Mouse (Mus musculus): ENCODE measurements around the gene Prr12. TPM values are rescaled to one million over a fixed set of nuclear protein-coding genes. Genes with fewer than 3 reads are reported as not detected.
"Not testable (repeated sequence)": the region's sequence is repeated elsewhere in the genome, so short reads cannot be mapped to it uniquely, and the experiment has no call there.

Prr12 gene
- 17.3 and 17.9 TPM in 2 replicates for polyA plus RNA-seq (2014; fragmentation: Nextera tagmentation; extraction: Ambion mirVana)

DNA sequence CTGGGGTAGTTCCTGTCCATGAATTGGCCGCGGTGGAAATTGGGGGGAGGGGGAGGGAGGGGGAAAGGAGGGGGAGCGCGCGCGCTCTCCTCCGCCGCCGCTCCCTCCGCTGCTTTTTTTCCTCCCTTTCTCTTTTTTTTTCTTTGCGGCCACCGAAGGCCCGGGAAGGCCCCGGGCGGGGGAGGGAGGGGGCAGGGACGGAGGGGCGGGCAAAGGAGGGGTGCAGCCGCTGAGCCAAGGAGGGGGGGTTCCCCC is at the start of gene Prr12:
Prr12 (minus strand) TSS at position 20 of the 255 bp plus-strand sequence.
- WGBS: 0% methylated on average over 1 of the region's 18 CpGs
- no peak for ATAC-seq (ENCODE audit: low read depth)
- H3K27me3 ChIP-seq (ENCODE audit: control insufficient read depth, insufficient read depth, low read length): no peaks in the 10 kb centered on the region
- peak within 1 kb of the TSS; percentile 88 for H3K4me3 ChIP-seq (ENCODE audit: low read depth, low read length)
- H3K9ac ChIP-seq (replicated peaks; ENCODE audit: low read depth, low read length): peak within 1 kb of the TSS; percentile 95
- H3K27ac ChIP-seq (ENCODE audit: low read depth, low read length): peak within 1 kb of the TSS; percentile 98
- no peaks in the 10 kb centered on the region for H3K9me3 ChIP-seq (ENCODE audit: control insufficient read depth, low read length)
- H3K4me2 ChIP-seq (ENCODE audit: low read depth, low read length): peak within 1 kb of the TSS; percentile 97
- peaks cover 26% of the 10 kb centered on the region for H3K36me3 ChIP-seq (ENCODE audit: control insufficient read depth, insufficient read depth, low read length)
- H3K4me1 ChIP-seq (ENCODE audit: control insufficient read depth, insufficient read depth, low read length): peaks cover 13% of the 10 kb centered on the region

GRCm38 (mm10) chr7:45102441-45102840 is 49.8 kb upstream of the Prr12 start:
- Histone ChIP-seq H3K4me3 (ENCODE audit: low read depth, low read length) (no peak overlapping the region), H3K27ac (ENCODE audit: low read depth, low read length) (no peak overlapping the region), H3K9me3 (ENCODE audit: control insufficient read depth, low read length) (no peaks in the 10 kb centered on the region), H3K9ac (replicated peaks; ENCODE audit: low read depth, low read length) (no peak overlapping the region), H3K27me3 (ENCODE audit: control insufficient read depth, insufficient read depth, low read length) (no peaks in the 10 kb centered on the region), H3K36me3 (ENCODE audit: control insufficient read depth, insufficient read depth, low read length) (no peaks in the 10 kb centered on the region), H3K4me1 (ENCODE audit: control insufficient read depth, insufficient read depth, low read length) (no peaks in the 10 kb centered on the region), H3K4me2 (ENCODE audit: low read depth, low read length) (no peak overlapping the region)
- ATAC-seq (ENCODE audit: low read depth): no peak
- 90% methylated on average over 11 of the region's 11 CpGs for WGBS

DNA sequence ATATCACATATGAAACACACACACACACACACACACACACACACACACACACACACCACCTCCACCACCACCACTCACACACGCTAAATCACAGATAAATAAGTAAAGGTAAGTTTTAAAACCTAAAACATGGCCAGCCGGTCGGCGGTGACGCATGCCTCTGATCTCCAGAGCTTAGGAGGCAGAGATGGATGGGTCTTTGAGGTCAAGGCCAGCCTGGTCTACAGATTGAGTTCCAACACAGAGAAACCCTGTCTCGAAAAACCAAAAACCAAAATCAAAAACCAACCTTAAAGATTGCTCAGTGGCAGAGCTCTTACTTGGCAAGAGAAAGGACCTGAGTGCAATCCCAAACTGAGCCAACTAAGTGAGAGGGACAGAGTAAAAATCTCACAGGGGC is 47.4 kb upstream of the Prr12 start:
- H3K27ac ChIP-seq (ENCODE audit: low read depth, low read length): no peak overlapping the region
- no peak overlapping the region for H3K9ac ChIP-seq (replicated peaks; ENCODE audit: low read depth, low read length)
- ATAC-seq (ENCODE audit: low read depth): no peak
- no peak overlapping the region for H3K4me2 ChIP-seq (ENCODE audit: low read depth, low read length)
- no peaks in the 10 kb centered on the region for H3K36me3 ChIP-seq (ENCODE audit: control insufficient read depth, insufficient read depth, low read length)
- no peaks in the 10 kb centered on the region for H3K9me3 ChIP-seq (ENCODE audit: control insufficient read depth, low read length)
- WGBS: 93% methylated on average over 6 of the region's 6 CpGs
- no peaks in the 10 kb centered on the region for H3K27me3 ChIP-seq (ENCODE audit: control insufficient read depth, insufficient read depth, low read length)
- no peak overlapping the region for H3K4me3 ChIP-seq (ENCODE audit: low read depth, low read length)
- H3K4me1 ChIP-seq (ENCODE audit: control insufficient read depth, insufficient read depth, low read length): no peaks in the 10 kb centered on the region

GRCm38 (mm10) chr7:45098541-45099240 is 46.0 kb upstream of the Prr12 start:
- no peaks in the 10 kb centered on the region for H3K36me3 ChIP-seq (ENCODE audit: control insufficient read depth, insufficient read depth, low read length)
- H3K9ac ChIP-seq (replicated peaks; ENCODE audit: low read depth, low read length): no peak overlapping the region
- H3K4me1 ChIP-seq (ENCODE audit: control insufficient read depth, insufficient read depth, low read length): no peaks in the 10 kb centered on the region
- no peak overlapping the region for H3K4me3 ChIP-seq (ENCODE audit: low read depth, low read length)
- H3K4me2 ChIP-seq (ENCODE audit: low read depth, low read length): no peak overlapping the region
- H3K9me3 ChIP-seq (ENCODE audit: control insufficient read depth, low read length): no peaks in the 10 kb centered on the region
- no peak for ATAC-seq (ENCODE audit: low read depth)
- no peak overlapping the region for H3K27ac ChIP-seq (ENCODE audit: low read depth, low read length)
- H3K27me3 ChIP-seq (ENCODE audit: control insufficient read depth, insufficient read depth, low read length): no peaks in the 10 kb centered on the region
- 89% methylated on average over 8 of the region's 8 CpGs for WGBS

GRCm38 (mm10) chr7:45097479-45097878 is 44.8 kb upstream of the Prr12 start:
- H3K4me2 ChIP-seq (ENCODE audit: low read depth, low read length): no peak overlapping the region
- no peak overlapping the region for H3K27ac ChIP-seq (ENCODE audit: low read depth, low read length)
- no peak overlapping the region for H3K4me3 ChIP-seq (ENCODE audit: low read depth, low read length)
- H3K27me3 ChIP-seq (ENCODE audit: control insufficient read depth, insufficient read depth, low read length): no peaks in the 10 kb centered on the region
- H3K9ac ChIP-seq (replicated peaks; ENCODE audit: low read depth, low read length): no peak overlapping the region
- H3K9me3 ChIP-seq (ENCODE audit: control insufficient read depth, low read length): no peaks in the 10 kb centered on the region
- H3K36me3 ChIP-seq (ENCODE audit: control insufficient read depth, insufficient read depth, low read length): no peaks in the 10 kb centered on the region
- WGBS: 75% methylated on average over 6 of the region's 6 CpGs
- no peak for ATAC-seq (ENCODE audit: low read depth)
- H3K4me1 ChIP-seq (ENCODE audit: control insufficient read depth, insufficient read depth, low read length): no peaks in the 10 kb centered on the region

- not testable (repeated sequence) for ATAC-seq (ENCODE audit: low read depth); H3K36me3 ChIP-seq (ENCODE audit: control insufficient read depth, insufficient read depth, low read length); H3K9ac ChIP-seq (replicated peaks; ENCODE audit: low read depth, low read length); H3K4me3 ChIP-seq (ENCODE audit: low read depth, low read length); H3K27me3 ChIP-seq (ENCODE audit: control insufficient read depth, insufficient read depth, low read length); H3K4me1 ChIP-seq (ENCODE audit: control insufficient read depth, insufficient read depth, low read length); H3K4me2 ChIP-seq (ENCODE audit: low read depth, low read length); H3K9me3 ChIP-seq (ENCODE audit: control insufficient read depth, low read length); H3K27ac ChIP-seq (ENCODE audit: low read depth, low read length)
- 96% methylated on average over 14 of the region's 14 CpGs for WGBS
Observed at GRCm38 (mm10) chr7:45095965-45096364, 43.3 kb upstream of the Prr12 start.

DNA sequence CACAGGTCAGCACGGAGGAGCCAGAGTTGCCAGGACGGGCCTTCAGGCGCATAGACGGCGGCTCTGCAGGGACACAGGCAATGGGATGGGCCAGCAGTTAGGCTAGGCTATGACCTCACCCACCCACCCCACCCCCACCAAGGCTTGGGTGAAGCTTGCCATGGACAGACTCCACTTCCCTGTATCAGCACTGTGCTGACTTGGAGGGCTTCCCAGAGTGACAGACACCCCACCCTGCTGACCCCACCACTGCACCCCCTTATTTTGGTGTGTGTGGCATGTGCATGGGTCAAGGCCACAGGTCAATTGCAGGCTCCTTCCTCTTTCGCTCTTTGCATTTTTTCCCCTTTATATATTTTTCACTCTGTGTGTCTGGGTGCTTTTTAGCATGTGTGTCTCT is 42.7 kb upstream of the Prr12 start:
- ATAC-seq (ENCODE audit: low read depth): no peak
- 0 out of 2 replicates have a peak, but pooled peaks cover 4% of the 10 kb centered on the region for H3K4me1 ChIP-seq (ENCODE audit: control insufficient read depth, insufficient read depth, low read length)
- H3K36me3 ChIP-seq (ENCODE audit: control insufficient read depth, insufficient read depth, low read length): no peaks in the 10 kb centered on the region
- H3K9me3 ChIP-seq (ENCODE audit: control insufficient read depth, low read length): no peaks in the 10 kb centered on the region
- H3K4me3 ChIP-seq (ENCODE audit: low read depth, low read length): no peak overlapping the region
- WGBS: 80% methylated on average over 6 of the region's 6 CpGs
- no peaks in the 10 kb centered on the region for H3K27me3 ChIP-seq (ENCODE audit: control insufficient read depth, insufficient read depth, low read length)
- no peak overlapping the region for H3K4me2 ChIP-seq (ENCODE audit: low read depth, low read length)
- no peak overlapping the region for H3K9ac ChIP-seq (replicated peaks; ENCODE audit: low read depth, low read length)
- no peak overlapping the region for H3K27ac ChIP-seq (ENCODE audit: low read depth, low read length)

DNA sequence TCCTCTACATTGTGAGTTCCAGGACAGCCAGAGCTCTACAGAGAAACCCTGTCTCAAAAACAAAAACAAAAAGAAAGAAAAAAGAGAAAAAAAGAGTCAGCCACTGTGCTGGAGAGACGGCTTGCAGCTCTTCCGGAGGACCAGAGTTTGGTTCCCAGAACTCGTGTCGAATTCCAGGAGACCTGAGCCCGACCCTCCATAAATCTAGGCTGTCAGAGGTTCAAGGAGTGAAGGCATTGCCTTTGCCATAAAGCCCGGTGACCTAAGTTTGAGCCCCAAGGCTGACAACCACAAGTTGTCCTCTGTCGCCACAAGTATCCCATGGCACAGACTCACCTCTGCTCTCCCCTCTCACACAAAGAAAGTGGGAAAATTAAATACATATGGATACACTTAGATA is 41.4 kb upstream of the Prr12 start:
- H3K9me3 ChIP-seq (ENCODE audit: control insufficient read depth, low read length): no peaks in the 10 kb centered on the region
- 0 out of 2 replicates have a peak, but pooled peaks cover 4% of the 10 kb centered on the region for H3K4me1 ChIP-seq (ENCODE audit: control insufficient read depth, insufficient read depth, low read length)
- H3K4me3 ChIP-seq (ENCODE audit: low read depth, low read length): no peak overlapping the region
- no peaks in the 10 kb centered on the region for H3K36me3 ChIP-seq (ENCODE audit: control insufficient read depth, insufficient read depth, low read length)
- H3K9ac ChIP-seq (replicated peaks; ENCODE audit: low read depth, low read length): no peak overlapping the region
- H3K27ac ChIP-seq (ENCODE audit: low read depth, low read length): no peak overlapping the region
- H3K27me3 ChIP-seq (ENCODE audit: control insufficient read depth, insufficient read depth, low read length): no peaks in the 10 kb centered on the region
- 9% methylated on average over 7 of the region's 7 CpGs for WGBS
- ATAC-seq (ENCODE audit: low read depth): no peak
- no peak overlapping the region for H3K4me2 ChIP-seq (ENCODE audit: low read depth, low read length)

DNA sequence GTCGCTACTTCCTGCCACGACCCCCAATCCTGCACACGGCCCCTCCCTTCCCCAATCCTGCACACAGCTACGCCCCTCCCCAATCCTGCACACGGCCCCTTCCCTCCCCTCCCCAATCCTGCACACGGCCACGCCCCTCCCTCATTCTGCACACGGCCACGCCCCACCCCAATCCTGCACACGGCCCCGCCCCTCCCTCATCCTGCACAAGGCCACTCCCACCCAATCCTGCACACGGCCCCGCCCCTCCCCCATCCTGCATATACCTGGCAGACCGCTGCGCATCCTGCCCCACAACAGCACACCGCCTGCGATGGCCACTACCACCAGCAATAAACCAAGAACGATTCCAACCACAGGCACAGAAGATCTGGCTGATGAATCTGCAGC is 40.8 kb upstream of the Prr12 start:
- no peak for ATAC-seq (ENCODE audit: low read depth)
- H3K27ac ChIP-seq (ENCODE audit: low read depth, low read length): no peak overlapping the region
- no peak overlapping the region for H3K4me3 ChIP-seq (ENCODE audit: low read depth, low read length)
- no peaks in the 10 kb centered on the region for H3K9me3 ChIP-seq (ENCODE audit: control insufficient read depth, low read length)
- no peak overlapping the region for H3K9ac ChIP-seq (replicated peaks; ENCODE audit: low read depth, low read length)
- H3K4me1 ChIP-seq (ENCODE audit: control insufficient read depth, insufficient read depth, low read length): 0 out of 2 replicates have a peak, but pooled peaks cover 4% of the 10 kb centered on the region
- H3K36me3 ChIP-seq (ENCODE audit: control insufficient read depth, insufficient read depth, low read length): no peaks in the 10 kb centered on the region
- H3K27me3 ChIP-seq (ENCODE audit: control insufficient read depth, insufficient read depth, low read length): no peaks in the 10 kb centered on the region
- no peak overlapping the region for H3K4me2 ChIP-seq (ENCODE audit: low read depth, low read length)
- WGBS: 31% methylated on average over 17 of the region's 18 CpGs

Data from neural tube, embryonic 14.5 days (tissue).